Mouse (Mus musculus): Measurements from ENCODE around the gene Spata33.

- no peak for TF ChIP-seq EP300 (IDR thresholded peaks at IDR 0.05)
- no peak for TF ChIP-seq CTCF (IDR thresholded peaks at IDR 0.05)
Measured at GRCm38 (mm10) chr8:123233300-123233699, 20.7 kb downstream of the Spata33 start.
